Mouse (Mus musculus) ES-Bruce4 (cell line): Measurements from ENCODE around the gene Ankrd11.

Source experiments
- CTCF ChIP-seq: IDR thresholded peaks from one replicate; pipeline ENCODE4 v1.8.1; 2011; ENCODE audit warnings: low read depth, low read length
- EP300 ChIP-seq: IDR thresholded peaks from 2 replicates; pipeline ENCODE4 v1.6.1; 2011; ENCODE audit warnings: low read depth, low read length; ENCODE audit not compliant: insufficient read depth
- POLR2A ChIP-seq: IDR thresholded peaks from one replicate; pipeline ENCODE4 v1.8.1; 2011; ENCODE audit warnings: low read length; ENCODE audit not compliant: insufficient read depth

- TF ChIP-seq EP300 (no peak), CTCF (no peak), POLR2A (no peak)
Observed at GRCm38 (mm10) chr8:122969964-122970620, 72.0 kb downstream of the Ankrd11 start.
